Mouse (Mus musculus) right cerebral cortex, postnatal 14 days (tissue): Measurements from ENCODE around the gene Bmf.

Experiments
- DNase-seq: peaks from one replicate; pipeline ENCODE4 v3.0.0; 2022

Bmf gene

DNA sequence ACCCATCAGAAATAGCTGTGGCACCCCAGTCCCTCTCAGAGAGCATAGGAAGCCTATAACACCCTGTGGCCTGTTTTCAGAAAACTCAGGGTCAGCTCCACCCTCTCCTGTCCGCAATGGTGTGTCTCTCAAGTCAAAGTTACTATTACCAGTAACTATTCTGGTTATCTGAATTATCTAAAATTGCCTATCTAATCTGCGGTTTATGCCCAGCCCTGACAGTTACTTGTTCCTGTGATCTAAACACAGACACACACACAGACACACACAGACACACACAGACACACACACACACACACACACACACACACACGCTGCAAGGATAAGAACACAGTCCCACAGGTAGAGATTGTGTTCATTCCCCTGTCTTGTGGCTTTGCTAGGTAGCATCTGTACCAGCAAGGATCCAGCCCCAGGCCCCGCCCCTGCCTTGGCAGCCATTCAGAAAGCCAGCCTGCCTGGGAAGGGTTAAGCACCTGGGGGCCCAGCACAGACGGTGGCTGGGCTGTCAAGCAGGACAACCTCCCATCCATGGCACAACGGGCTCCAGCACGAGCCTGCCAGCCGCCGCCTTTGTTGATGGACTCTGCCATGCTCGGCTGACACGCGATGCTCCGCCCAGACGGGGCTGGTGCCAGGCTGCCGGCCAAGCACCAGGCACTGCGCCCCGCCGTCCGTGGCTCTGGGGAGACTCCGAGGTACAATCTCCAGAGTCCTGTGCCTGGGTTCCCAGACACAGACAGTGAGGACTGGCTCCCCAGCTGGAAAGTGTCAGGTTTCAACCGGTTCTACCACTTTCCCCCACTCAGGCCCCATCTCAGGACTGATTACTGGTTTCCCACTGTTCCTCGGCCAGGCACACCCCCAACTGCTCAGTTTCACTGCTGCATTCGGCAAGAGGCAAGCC is 5.3 kb downstream of the Bmf start:
- peak; percentile 70 for DNase-seq

DNA sequence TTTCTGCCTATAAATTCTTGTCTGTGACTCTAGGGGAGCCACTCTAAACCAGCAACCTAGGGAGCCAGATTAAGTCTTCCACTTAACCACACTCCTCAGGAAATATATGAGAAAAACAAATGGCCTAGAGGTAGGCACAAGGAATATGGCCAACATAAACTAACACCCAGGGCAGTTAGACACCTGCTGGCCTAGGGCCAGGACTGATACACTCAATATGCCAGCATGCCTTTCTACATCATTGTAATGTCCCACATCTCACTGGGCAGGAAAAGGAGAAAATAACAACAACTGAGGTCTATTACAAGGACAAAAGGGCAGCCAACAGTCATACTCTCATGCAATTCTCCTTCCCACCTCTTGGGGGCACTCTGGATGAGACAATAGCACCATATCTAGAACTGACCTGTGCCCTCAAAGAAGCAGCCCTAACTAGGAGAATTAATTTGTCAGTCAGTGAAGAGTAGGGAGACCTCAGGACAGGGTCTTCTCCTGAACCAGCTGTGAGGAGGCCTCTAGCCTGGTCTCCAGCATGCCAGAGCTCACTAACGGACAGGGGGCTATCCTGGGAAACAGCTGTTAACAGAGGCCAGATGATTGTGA is 6.4 kb downstream of the Bmf start:
- no peak for DNase-seq

DNA sequence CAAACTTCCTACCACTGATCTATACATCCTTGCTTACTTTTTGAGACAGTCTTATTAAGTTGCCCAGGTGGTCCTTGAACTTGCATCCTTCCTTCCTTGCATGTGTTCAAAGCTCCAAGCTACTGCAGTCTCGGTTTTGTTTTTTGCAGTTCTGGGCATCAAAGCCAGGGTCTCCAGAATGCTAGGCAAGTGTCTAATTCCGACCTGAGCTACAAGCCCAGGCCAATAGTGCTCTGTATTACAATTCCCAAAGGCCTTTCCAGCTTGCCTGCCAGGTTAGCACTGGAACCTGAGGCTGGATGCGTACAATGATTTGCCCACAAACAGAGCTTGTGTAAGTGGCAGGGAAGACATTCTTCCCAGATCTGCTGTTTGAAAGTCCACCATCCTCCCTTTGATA is 7.8 kb downstream of the Bmf start:
- DNase-seq = no peak

DNA sequence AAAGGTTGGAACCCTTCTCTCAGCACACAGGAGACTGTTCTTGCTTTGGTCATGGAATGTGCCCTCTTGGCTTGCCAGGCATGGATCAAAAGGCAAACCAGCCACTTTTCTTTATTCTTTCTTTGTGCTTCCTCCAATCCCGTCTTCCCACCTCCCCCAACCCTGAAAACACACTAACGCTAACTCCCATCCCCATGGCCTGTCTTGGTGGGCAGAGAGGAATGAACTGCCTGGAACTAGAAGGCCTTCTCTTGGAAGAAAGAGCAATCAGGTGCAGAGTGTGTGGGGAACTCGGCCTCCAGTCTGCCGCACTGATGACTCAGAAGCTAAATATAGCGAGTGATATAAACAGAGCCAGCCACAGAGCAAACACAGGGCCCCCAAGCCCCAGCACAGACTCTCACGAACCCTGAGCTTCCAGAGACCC is 8.8 kb downstream of the Bmf start:
- no peak for DNase-seq

DNA sequence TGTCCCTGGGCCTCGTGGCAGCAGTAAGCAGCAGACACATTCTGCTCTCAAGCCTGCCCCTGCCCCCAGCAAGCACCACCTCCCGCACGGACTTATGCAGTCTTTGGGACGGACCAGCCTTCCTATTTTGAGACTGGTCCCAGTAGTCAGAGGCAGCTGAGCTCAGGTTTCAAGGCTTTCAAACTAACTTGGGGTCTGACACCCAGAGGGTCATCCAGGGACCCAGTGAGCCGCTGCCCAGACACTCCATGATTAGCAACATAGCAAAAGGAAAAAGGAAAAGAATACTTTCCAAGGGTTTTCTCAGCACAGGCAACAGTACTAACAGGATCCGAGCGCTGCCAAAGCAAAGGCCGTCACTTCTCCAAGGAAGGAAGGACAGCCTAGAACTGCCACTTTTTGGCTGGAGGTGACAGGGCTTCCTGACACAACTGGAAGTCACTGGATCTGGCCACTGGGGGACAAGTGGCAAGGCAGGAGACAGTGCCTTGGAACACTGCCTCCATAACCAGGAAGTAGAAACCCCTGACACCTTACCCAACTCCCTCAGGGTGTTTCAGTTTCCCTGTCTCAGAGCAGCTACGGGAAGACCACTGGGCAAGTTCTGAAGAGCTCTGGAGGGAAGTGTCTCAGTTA is 9.5 kb downstream of the Bmf start:
- DNase-seq = no peak

DNA sequence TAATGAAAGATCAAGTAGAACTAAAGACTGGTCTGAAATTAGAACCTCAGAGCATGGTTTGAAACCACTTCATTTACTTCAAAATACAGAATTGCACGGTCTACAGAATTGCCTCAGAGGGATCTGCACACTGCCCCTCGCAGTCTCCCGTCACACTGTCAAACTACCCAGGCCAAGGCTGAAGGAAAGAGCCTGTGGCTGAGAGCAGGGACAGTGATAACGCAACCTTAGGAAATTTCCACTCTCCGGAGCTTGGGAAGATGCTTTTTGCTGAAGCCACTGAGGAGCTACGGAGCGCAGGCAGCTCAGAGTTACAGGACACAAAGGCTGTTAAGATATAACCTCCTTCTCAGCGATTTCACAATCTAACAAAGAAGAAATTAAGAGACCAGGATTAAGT is 10.4 kb downstream of the Bmf start:
- no peak for DNase-seq

DNA sequence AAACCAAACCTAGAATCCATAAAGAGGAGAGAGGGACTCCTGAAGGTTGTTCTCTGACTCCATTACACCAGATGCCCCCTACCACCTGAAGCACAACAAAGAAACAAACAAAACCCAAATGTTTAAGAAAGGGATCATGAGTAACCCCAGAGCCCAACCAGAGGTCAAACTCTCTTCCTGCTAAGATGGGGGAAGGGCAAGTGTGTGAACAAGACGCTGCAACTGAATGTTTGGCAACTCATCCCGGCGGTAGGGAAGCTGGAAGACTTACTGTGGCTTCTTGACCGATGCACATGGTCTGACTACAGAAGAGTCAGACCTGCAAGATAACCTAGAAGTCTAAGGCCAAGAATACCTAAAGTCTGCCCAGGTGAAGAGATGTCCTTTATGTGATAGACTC is 12.3 kb downstream of the Bmf start:
- DNase-seq = no peak

DNA sequence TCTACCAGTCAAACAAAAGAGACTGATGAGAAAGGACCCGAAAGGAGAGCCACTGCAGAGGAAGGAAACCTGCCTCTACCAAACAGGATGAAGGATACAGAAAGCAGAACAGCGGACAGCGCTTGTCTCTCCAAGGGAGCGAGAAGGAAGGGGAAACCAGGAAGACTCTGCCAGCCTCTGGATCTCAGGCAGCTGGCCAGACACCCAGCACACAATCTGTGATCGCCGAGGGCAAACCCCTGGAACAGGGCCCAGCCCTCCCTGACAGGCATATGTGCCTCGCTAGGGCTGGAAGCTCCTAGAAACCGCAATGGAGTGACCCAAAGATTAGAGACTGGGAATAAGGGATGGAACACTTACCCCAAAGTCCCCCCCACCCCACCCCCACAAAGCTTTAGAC is 12.9 kb downstream of the Bmf start:
- DNase-seq = no peak

DNA sequence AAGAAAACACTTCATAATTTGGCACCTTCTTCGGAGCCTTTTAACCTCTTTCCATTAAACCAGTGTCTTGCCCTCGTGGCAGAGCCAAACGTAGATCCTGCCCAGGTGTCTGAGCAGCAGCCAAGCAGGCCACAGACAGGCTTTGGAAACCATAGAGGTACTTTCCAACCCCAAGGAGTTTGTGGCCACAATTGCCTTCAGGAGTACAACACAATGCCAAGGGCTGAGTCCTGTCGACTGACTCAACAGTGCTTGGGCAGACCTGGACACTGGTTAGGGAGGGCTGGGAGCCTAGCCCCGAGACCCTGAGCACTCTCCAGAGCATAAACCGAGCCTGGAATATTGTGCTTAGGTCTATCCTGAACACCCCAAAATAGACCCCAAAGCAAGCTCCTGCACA is 13.4 kb downstream of the Bmf start:
- DNase-seq = no peak

DNA sequence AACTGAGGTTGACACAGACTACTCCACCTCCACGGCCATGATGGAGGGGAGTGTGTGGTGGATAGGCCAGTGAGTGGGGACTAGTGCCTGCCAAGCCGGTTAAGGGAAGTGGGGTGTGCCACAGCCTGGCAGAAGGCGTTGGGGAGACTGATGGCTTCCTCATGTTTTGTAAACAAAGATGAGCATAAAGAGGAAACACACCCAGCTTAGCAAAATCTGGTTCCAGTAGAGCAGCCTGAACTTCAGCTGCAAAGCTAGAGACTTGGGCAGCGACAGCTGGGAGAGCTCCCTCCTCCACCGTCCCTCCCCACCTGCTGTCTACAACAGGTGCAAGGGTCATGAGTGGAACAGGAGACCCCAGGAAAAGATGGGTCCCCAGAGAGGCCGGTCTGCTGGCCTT is 15.5 kb downstream of the Bmf start:
- DNase-seq = no peak

DNA sequence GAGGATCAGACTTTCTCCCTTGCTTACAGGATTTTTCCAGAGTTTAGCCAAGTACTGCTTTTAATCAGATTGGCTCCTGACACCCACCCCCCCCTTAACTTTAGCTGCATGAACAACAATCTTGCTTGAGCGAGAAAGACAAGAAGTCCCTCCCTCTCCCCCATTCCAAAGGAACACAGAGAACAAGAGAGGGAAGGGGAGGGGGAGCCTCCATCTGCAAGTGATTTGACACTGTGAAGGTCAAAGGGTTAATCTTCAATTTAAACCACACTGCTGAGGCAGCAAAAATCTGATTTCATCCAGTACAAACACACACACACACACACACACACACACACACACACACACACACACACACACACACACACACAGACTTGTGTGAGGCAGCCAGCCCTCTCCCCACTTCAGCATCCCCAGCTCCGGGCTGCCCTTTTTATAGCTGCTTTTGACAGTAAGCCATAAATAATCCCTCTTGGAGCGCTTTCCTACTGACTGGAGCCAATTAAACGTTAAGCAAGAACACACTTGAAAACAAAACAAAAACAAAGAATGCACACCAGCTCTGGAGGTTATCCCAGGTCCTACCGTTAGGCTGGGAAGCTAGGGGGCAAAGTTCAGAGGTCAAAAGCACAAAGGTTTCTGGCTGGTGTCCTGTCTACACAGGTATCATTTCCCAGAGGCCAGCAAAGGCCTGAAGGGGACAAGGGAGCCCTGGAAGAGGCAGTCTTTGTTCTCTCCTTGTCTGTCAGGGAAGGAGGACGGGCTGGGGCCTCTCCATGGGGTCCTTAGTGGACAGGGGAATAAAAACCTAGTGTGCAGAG is 16.4 kb downstream of the Bmf start:
- no peak for DNase-seq

DNA sequence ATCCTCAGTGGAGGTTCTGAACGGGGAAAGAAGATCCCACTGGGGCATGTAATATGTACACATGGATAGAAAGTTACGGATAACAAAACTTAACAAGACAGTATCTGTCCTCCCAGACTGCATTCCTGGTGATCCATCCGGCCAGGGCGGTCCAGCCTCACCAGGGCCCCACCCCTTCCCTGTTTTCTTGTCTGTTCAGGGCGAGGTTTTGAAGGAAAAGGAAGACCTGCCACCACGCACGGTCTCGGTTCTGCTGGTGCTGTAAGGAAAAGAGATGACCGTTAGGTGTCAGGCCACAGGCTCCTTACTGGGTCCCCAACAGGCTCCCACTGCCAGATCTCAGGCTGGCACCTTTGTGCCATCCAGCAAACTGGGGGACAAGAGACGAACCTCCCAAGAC is 17.1 kb downstream of the Bmf start:
- no peak for DNase-seq

DNA sequence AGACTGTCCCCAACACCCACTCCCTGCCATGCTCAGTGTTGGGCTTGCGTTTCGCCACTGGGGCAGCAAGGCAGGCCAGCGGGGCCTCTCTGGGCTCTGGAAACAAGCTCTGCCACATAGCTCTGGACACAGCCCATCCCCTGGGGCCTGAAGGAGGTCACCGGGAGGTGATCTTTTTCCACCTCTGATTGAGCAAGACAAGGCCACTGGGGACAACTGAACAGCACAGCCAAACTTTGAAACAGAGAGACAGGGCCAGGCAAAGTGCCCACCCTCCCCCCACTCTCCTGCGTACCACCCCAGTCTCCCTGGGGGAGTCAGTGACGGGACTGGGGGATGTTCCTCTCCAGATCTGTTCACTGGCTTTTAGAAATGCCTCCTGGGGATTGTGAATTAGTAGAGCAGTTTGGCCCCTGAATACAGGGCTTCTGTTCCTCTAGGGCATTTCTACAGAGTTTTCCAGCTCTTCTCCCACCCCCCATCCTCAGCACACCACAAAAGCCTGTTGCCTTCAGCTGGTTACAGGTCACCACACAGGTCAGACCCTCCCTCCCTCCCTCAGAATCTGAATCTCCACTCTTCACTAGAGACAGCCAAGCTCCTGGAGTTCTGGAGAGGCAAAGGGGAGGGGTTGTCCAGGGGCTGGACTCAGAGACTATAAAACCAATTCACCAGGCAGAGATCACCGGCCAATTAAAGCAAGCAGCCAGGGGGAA is 19.9 kb downstream of the Bmf start:
- DNase-seq = no peak

DNA sequence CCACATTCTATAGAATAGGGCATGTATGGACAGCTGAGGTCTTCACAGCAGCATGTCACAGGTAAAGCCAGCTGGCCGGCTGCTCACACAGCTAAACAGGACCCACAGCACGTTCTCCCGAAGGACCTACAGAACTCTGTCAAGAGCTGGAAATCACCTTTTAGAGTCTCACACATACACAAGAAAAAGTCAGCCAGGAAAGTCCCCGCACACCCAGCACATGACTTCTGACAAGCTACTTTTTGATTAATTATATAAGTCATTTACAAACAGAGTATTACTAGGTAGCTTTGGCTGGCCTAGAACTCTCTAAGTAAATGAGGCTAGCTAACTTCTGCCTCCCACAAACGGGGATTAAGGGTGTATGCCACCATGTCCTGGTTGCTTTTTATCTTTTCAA is 22.9 kb downstream of the Bmf start:
- no peak for DNase-seq

DNA sequence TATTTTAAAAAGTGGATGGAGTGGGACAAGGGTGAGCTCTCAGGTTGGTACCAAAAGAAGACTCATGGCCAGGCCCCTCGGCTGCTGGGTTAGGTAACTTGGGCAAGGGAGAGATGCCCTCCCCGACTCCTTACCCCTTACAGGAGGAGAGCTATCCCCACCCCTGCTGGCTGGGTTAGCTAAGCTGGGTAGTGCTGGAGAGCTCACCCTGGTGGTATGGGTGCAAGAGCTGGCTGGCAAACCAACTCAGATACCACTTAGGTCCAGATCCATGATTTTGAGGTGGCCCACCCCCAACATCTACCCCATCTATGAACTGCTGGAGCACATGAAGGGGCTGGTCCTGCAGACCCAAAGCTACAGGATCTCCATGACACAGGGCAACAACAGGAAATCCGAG is 24.7 kb downstream of the Bmf start:
- DNase-seq = no peak

DNA sequence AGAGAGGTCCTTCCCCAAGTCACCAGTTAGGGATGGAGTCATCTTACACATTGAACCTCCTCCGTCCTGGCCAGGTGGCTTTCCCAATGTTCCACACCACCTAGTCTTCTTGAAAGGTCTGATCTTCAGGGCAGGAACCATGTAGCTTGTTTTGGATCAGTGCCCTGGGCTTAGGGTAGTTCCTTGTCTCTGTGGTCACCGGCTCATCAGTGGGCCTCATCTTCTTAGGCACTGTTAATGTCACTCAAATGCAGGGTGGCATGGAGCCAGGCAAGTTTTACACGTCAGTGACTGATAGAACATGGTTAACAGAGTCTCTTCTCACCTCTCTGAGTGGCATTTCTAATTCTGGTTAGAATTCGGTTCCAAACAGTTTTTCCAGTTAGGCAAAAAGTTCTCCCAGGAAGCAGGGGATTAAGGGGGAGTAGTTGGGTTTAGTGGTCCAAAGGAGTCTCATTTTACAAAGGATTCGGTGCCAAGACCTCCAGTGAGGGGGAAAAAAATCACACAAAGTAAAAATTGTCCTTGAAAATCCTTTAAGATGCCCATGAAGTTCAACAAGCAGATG is 26.2 kb downstream of the Bmf start:
- peak; percentile 42 for DNase-seq

DNA sequence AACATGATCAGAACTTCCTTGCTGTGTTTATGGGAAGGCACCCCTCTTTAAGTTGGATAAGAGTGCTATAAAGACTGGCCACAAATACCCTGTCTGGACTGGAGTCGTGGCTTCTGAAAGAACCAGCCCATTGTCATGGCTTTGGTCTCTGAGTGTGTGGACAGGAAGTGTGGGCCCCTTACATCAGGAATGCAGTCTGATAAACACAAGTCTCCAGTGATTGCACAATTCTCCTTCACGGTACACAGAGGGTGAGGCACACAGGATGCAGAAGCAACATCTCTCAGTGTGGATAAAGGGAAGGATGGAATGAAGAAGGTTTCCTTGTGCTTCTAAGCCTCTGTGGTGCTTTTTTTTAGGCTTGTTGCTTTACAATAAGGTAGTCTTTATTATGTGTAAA is 27.2 kb downstream of the Bmf start:
- DNase-seq = no peak

DNA sequence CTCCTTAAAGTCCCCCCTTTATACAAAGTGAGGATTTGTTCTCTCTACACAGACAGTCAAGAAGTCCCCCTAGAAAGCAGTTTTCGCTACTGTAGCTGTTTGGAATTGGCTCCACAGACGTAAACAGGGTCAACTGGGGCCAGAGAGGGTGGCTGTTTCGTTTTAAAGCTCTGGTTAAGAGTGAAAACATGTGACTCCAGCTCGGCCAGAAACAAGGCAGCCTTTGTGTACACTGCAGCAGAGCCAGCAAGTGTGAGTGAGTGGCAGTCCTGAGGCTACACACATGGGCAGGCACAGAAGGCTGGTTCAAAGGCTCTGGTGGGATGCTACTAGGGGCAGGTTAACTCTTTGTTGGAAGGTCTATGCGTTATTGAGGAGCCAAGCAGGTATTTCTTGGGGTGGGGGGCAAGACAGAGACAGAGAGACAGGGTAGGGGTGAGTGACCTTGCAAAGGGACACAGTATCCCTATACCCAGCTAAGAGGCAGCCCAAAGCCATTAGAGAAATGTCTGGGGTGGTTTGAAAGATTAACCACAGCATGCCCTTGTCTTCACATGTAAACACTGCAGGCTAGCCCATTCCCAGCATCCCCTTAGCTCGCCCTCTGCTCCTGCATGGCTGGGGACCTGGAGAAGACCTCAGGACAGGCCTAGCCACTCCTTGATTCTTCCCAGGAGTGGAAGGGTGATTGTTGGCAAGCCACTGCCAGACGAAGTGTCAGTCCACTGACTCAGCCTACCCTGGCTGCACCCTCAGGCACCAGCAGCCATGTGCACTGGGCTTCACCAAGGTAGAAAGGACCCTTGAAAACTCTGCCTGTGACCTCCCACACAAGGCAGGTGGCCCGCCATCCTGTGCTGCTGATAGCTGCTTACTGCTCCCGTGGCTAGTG is 29.2 kb downstream of the Bmf start:
- peak; percentile 38 for DNase-seq

DNA sequence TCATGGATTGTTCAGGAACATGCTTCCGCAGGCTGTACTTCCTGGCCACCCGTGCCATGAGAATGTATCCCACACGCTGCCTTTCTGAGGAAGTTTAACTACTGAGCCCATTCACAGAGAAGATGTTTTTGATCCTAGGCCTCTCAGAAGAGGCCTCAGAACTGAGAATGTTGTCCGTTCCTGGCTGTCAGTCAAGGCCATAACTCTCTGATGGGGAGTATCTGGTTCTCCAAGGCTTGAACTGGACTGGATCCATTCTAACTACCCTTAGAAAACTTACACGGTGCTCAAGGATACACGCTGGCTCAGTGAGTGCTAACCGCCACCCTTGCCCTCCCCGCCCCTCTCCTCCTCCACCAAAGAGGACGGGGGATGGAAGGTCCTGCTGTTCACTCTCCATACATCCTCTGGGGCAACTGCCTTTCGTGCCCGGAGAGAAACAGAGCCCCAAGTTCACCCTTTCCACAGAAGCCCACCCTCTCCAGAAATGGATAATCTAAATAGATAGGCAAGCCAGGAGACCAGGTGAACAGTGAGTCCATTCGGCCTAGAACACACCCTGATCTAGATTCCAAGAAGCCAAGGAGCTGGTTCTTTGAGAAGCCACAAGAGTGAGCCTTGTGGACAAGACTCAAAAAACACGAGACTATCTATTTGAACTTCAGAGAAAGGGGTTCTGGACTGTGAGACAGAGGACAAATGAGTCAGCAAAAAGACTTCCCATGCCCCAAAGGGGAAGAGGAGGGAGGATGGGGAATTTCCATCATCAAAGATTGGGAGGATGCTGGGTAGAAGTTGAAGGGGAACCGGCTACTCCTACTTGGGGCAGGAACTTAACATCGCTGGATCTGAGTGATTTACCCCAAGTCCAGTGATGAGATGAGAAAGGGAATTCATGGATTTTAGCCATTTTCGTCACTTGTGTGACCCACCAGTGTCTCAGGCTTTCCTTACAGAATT is 36.8 kb downstream of the Bmf start:
- DNase-seq = no peak
